Mouse (Mus musculus) liver, postnatal 0 days (tissue): ENCODE measurements at regions not wholly inside any gene's neighbourhood (a gene's known extent, or its start where the extent isn't known, plus 50 kb on each side); places are given as distances from the start of the nearest gene placed in this dataset.

Experiments
- ATAC-seq: fragments of 200-750 bp; cut with Nextera tagmentation; 2 replicates; pipeline ENCODE4 v1.8.0; 2017; ENCODE audit warnings: mild to moderate bottlenecking, moderate library complexity
- DNase-seq: peaks from one replicate; pipeline ENCODE4 v3.0.0-alpha.2; 2016
- H3K27ac ChIP-seq: fragments of 300-500 bp; sonication (generic); 2 replicates; pipeline ENCODE4 v1.5.1; 2014; ENCODE audit warnings: antibody characterized with exemption, moderate library complexity, mild to moderate bottlenecking, low read depth
- H3K27me3 ChIP-seq: fragments of 300-500 bp; sonication (generic); 2 replicates; pipeline ENCODE4 v1.6.1; 2014; ENCODE audit warnings: low read length, control low read depth, mixed read lengths; ENCODE audit not compliant: insufficient read depth
- H3K36me3 ChIP-seq: fragments of 300-500 bp; sonication (generic); replicated peaks from 2 replicates; pipeline ENCODE4 v1.6.1; 2014; ENCODE audit warnings: mild to moderate bottlenecking, control low read depth, low read length, moderate library complexity, mixed read lengths; ENCODE audit not compliant: insufficient read depth
- H3K4me1 ChIP-seq: fragments of 300-500 bp; sonication (generic); 2 replicates; pipeline ENCODE4 v1.6.1; 2014; ENCODE audit warnings: antibody characterized with exemption, mild to moderate bottlenecking, control low read depth; ENCODE audit not compliant: insufficient read depth
- H3K4me2 ChIP-seq: fragments of 300-500 bp; sonication (generic); 2 replicates; pipeline ENCODE4 v1.6.1; 2014; ENCODE audit warnings: low read depth, mild to moderate bottlenecking, low read length, moderate library complexity, mixed read lengths
- H3K4me3 ChIP-seq: fragments of 300-500 bp; sonication (generic); 2 replicates; pipeline ENCODE4 v1.5.1; 2014; ENCODE audit warnings: low read depth, low read length
- H3K9ac ChIP-seq: fragments of 300-500 bp; sonication (generic); replicated peaks from 2 replicates; pipeline ENCODE4 v1.6.1; 2014; ENCODE audit warnings: mild to moderate bottlenecking, moderate library complexity
- H3K9me3 ChIP-seq: fragments of 300-500 bp; sonication (generic); 2 replicates; pipeline ENCODE4 v1.6.1; 2016; ENCODE audit warnings: mild to moderate bottlenecking, control low read depth, low read length, mixed read lengths
- CTCF ChIP-seq: sonication (generic); IDR thresholded peaks from 2 replicates; pipeline ENCODE4 v1.5.1; 2016; ENCODE audit warnings: antibody characterized with exemption, low read depth
- EP300 ChIP-seq: IDR thresholded peaks from 2 replicates; pipeline ENCODE4 v1.6.1; 2016; ENCODE audit warnings: antibody characterized with exemption, low read depth, mild to moderate bottlenecking
- WGBS: fragments of 180-500 bp; shearing (Covaris S2); extraction: QIAGEN DNeasy Blood & Tissue Kit; methylation state at CpG from one replicate; pipeline ENCODE4 v1.1.7; 2014; ENCODE audit not compliant: insufficient replicate concordance; 5-methylcytosine and 5-hydroxymethylcytosine counted together

GRCm38 (mm10) chr13:53865323-53865722, 190.2 kb downstream of the Drd1 start:
- no peaks in the 10 kb centered on the region for H3K4me1 ChIP-seq
- no peak overlapping the region for H3K27ac ChIP-seq
- no peaks in the 10 kb centered on the region for H3K9me3 ChIP-seq
- H3K36me3 ChIP-seq = no peaks in the 10 kb centered on the region
- no peaks in the 10 kb centered on the region for H3K27me3 ChIP-seq
- TF ChIP-seq CTCF (no peak), EP300 (no peak)
- ATAC-seq (no peak), DNase-seq (no peak)
- H3K9ac ChIP-seq = no peak overlapping the region
- no peak overlapping the region for H3K4me3 ChIP-seq
- H3K4me2 ChIP-seq = no peak overlapping the region
- WGBS = 69% methylated on average over 5 of the region's 5 CpGs

GRCm38 (mm10) chr13:53862336-53862735, 193.2 kb downstream of the Drd1 start:
- DNase-seq (no peak), ATAC-seq (no peak)
- Histone ChIP-seq H3K9ac (no peak overlapping the region), H3K9me3 (no peaks in the 10 kb centered on the region), H3K4me2 (no peak overlapping the region), H3K27ac (no peak overlapping the region), H3K4me1 (no peaks in the 10 kb centered on the region), H3K27me3 (no peaks in the 10 kb centered on the region), H3K36me3 (no peaks in the 10 kb centered on the region), H3K4me3 (no peak overlapping the region)
- 46% methylated on average over 4 of the region's 4 CpGs for WGBS
- TF ChIP-seq EP300 (no peak), CTCF (no peak)

GRCm38 (mm10) chr13:53854196-53854595, 201.3 kb downstream of the Drd1 start:
- TF ChIP-seq CTCF (no peak), EP300 (no peak)
- Histone ChIP-seq H3K4me1 (no peaks in the 10 kb centered on the region), H3K27me3 (no peaks in the 10 kb centered on the region), H3K27ac (no peak overlapping the region), H3K4me3 (no peak overlapping the region), H3K9me3 (no peaks in the 10 kb centered on the region), H3K4me2 (no peak overlapping the region), H3K36me3 (no peaks in the 10 kb centered on the region), H3K9ac (no peak overlapping the region)
- ATAC-seq = no peak
- WGBS = 41% methylated on average over 2 of the region's 2 CpGs
- no peak for DNase-seq

- Histone ChIP-seq H3K4me1 (no peaks in the 10 kb centered on the region), H3K27ac (no peak overlapping the region), H3K9me3 (no peaks in the 10 kb centered on the region), H3K36me3 (no peaks in the 10 kb centered on the region), H3K27me3 (no peaks in the 10 kb centered on the region), H3K4me2 (no peak overlapping the region), H3K9ac (no peak overlapping the region), H3K4me3 (no peak overlapping the region)
- DNase-seq (no peak), ATAC-seq (no peak)
- TF ChIP-seq EP300 (no peak), CTCF (no peak)
- 73% methylated on average over 9 of the region's 9 CpGs for WGBS
These were observed 205.4 kb downstream of the Drd1 start for GRCm38 (mm10) chr13:53850146-53850545.

- 79% methylated on average over 5 of the region's 5 CpGs for WGBS
These were observed 209.3 kb downstream of the Drd1 start for GRCm38 (mm10) chr13:53846221-53846620.

GRCm38 (mm10) chr13:53845786-53846185, 209.7 kb downstream of the Drd1 start:
- Histone ChIP-seq H3K4me1 (no peaks in the 10 kb centered on the region), H3K27me3 (no peaks in the 10 kb centered on the region), H3K4me3 (no peak overlapping the region), H3K36me3 (no peaks in the 10 kb centered on the region), H3K4me2 (no peak overlapping the region), H3K27ac (no peak overlapping the region), H3K9me3 (no peaks in the 10 kb centered on the region), H3K9ac (no peak overlapping the region)
- WGBS = 81% methylated on average over 14 of the region's 14 CpGs
- DNase-seq = no peak
- TF ChIP-seq CTCF (no peak), EP300 (no peak)
- no peak for ATAC-seq

More at GRCm38 (mm10) chr13:53846221-53846620, 209.3 kb downstream of the Drd1 start:
- Histone ChIP-seq H3K9ac (no peak overlapping the region), H3K4me2 (no peak overlapping the region), H3K27ac (no peak overlapping the region), H3K27me3 (no peaks in the 10 kb centered on the region), H3K4me3 (no peak overlapping the region), H3K36me3 (no peaks in the 10 kb centered on the region), H3K4me1 (no peaks in the 10 kb centered on the region), H3K9me3 (no peaks in the 10 kb centered on the region)
- TF ChIP-seq CTCF (no peak), EP300 (no peak)
- no peak for ATAC-seq
- DNase-seq = no peak
